Mouse (Mus musculus) heart, postnatal 14 days (tissue): ENCODE results near the gene Hnrnpul1. TPM values are rescaled to one million over a fixed set of nuclear protein-coding genes. Genes with fewer than 3 reads are reported as not detected.
A peak's percentile ranks its signal among the peaks of the same experiment; 100 is the strongest.

Source experiments
- DNase-seq, 2 experiments: peaks; one replicate each; pipeline ENCODE4 v3.0.0; 2021 to 2022
- intact Hi-C: fragments of 180-260 bp; cut with DNase I; formaldehyde crosslinking; loops from one replicate; pipeline ENCODE4 v1.15.1; 2025
- total RNA-seq, 2 experiments: library from RNA; stranded (reverse); gene quantifications; 2 replicates each; pipeline ENCODE4 v1.2.3; 2021

The Hnrnpul1 gene
- total RNA-seq, 2 experiments from 2014 or later = 88.8 to 89.0 TPM

GRCm38 (mm10) chr7:25676085-25676781 lies 78.3 kb downstream of the Hnrnpul1 start:
- intact Hi-C loops = no loop called here
- DNase-seq = peak; percentile 83 to 90

GRCm38 (mm10) chr7:25675405-25675804 lies 79.2 kb downstream of the Hnrnpul1 start:
- intact Hi-C loops = no loop called here
- no peak for DNase-seq

GRCm38 (mm10) chr7:25674719-25675300 lies 79.7 kb downstream of the Hnrnpul1 start, which contains the start of gene Tmem91:
Tmem91 (minus strand) TSS chr7:25675166.
- intact Hi-C loops = no loop called here
- DNase-seq = no peak

GRCm38 (mm10) chr7:25674297-25674696 lies 80.3 kb downstream of the Hnrnpul1 start:
- no peak for DNase-seq
- intact Hi-C loops = no loop called here

- intact Hi-C loops = no loop called here
- DNase-seq = no peak
These were observed 82.1 kb downstream of the Hnrnpul1 start for GRCm38 (mm10) chr7:25672442-25672841.

- intact Hi-C loops = no loop called here
- DNase-seq = no peak
These were observed 82.9 kb downstream of the Hnrnpul1 start for GRCm38 (mm10) chr7:25671686-25672085.

Other genes with a start within 250 kb of the Hnrnpul1 start
- 1 to 10 TPM; 1.9 to 2.0 TPM for gene Ceacam2, start 214.9 kb downstream of the Hnrnpul1 start, total RNA-seq
- gene Erich4, start 138.9 kb downstream of the Hnrnpul1 start, total RNA-seq = under 1 TPM in 1 of 2 experiments, not detected in 1; 0.53 TPM
- gene Dmac2, start 135.3 kb downstream of the Hnrnpul1 start, total RNA-seq = 10 to 100 TPM; 55.5 to 60.6 TPM
- gene B3gnt8, start 128.1 kb downstream of the Hnrnpul1 start, total RNA-seq = 1 to 10 TPM; 4.9 to 5.8 TPM
- 100 to 1,000 TPM; 132 to 146 TPM for gene Bckdha, start 95.8 kb downstream of the Hnrnpul1 start, total RNA-seq
- gene Exosc5, start 95.6 kb downstream of the Hnrnpul1 start, total RNA-seq = 10 to 100 TPM; 16.9 to 17.2 TPM
- under 1 TPM in 1 of 2 experiments, not detected in 1; 0.37 TPM for gene Tmem91, start 79.6 kb downstream of the Hnrnpul1 start, total RNA-seq
- gene B9d2, start 74.0 kb downstream of the Hnrnpul1 start, total RNA-seq = 10 to 100 TPM; 11.0 to 11.3 TPM
- 10 to 100 TPM; 31.7 to 36.1 TPM for gene Tgfb1, start 67.8 kb downstream of the Hnrnpul1 start, total RNA-seq
- gene Ccdc97, start 35.7 kb downstream of the Hnrnpul1 start, total RNA-seq = 10 to 100 TPM; 47.0 to 50.7 TPM
- 100 to 1,000 TPM in 1 of 2 experiments, 10 to 100 TPM in 1; 94.3 to 122 TPM for gene Axl, start 33.9 kb upstream of the Hnrnpul1 start, total RNA-seq
- gene Cyp2s1, start 62.2 kb upstream of the Hnrnpul1 start, total RNA-seq = 1 to 10 TPM; 5.4 to 6.1 TPM
- gene Cyp2b10, start 142.9 kb upstream of the Hnrnpul1 start, total RNA-seq = 1 to 10 TPM in 1 of 2 experiments, under 1 TPM in 1; 0.59 to 2.9 TPM